Mouse (Mus musculus) embryo, embryonic 11 days (tissue): ENCODE results near the gene Mybpc3.
A peak's percentile ranks its signal among the peaks of the same experiment; 100 is the strongest.

ENCODE experiments used
- DNase-seq: peaks from one replicate; pipeline ENCODE4 v3.0.0-alpha.2; 2015

Mybpc3 gene

DNA sequence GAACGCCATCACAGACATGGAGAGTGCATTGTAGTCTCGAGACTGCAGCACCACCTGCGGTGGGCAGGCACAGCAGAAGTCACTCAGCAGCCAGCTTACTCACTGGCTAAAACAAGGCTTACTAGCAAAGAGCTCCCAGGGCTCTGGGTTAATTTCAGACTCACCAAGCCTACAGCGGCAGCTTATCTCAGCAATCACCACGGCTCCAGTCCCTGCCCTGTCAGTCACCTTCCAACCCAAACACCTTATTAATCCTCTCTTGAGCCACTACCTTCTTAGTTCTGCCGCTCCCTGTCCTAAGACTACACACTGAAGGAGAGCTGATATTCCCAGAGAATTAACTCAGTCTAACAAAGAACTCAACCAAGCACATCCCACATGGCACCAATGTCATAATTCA, 58.3 kb downstream of the Mybpc3 start:
- no peak for DNase-seq

- DNase-seq: no peak
Observed at GRCm38 (mm10) chr2:91179825-91180224, 61.9 kb downstream of the Mybpc3 start.

DNA sequence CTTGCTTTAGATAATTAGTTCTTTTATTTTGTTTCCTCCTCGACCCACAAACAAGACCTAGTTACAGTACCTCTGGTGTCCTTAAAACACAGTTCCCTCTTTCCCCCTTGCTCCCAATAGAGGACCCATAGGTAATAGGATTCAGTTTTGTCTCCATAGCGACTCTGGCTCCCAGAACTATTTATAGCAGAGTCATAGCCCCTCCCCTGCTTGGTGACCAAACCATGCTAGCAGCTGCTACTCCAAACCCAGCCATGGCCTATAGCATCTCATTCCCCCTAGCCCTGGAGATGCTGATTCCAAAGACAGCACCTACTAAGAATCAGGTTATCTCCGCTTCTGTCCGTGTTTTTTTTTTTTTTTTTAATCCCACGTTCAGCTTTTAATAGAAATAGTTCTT, 62.8 kb downstream of the Mybpc3 start:
- no peak for DNase-seq

GRCm38 (mm10) chr2:91182016-91182404, 64.1 kb downstream of the Mybpc3 start:
- no peak for DNase-seq

- peak; percentile 91 for DNase-seq
Observed at GRCm38 (mm10) chr2:91182405-91183147, 64.6 kb downstream of the Mybpc3 start.

DNA sequence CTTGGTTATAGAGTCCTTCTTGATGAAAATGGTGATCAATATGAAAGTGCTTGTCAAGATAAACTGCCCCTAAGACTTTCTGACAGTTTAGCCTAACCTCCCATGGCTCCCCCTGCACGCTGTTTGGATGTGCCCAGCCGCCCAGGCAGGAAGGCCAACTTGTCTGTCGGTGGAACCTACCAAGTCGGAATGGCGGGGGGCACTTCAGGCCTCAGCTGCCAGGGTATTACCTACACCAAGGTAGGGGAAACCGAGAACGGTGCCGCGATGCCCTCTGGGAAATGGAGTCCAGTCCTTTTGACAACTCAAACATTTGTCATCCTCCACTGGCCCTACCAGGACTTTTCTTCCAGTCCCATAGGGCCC, 65.2 kb downstream of the Mybpc3 start:
- DNase-seq: peak; percentile 97

GRCm38 (mm10) chr2:91183711-91184405, 65.9 kb downstream of the Mybpc3 start, which contains the start of gene Madd:
Madd (minus strand) TSS chr2:91183837.
- DNase-seq: no peak
